Mouse (Mus musculus) right cerebral cortex, postnatal 4 days (tissue): ENCODE measurements at regions not wholly inside any gene's neighbourhood (a gene's known extent, or its start where the extent isn't known, plus 50 kb on each side); places are given as distances from the start of the nearest gene placed in this dataset.

Experiments
- DNase-seq: peaks from one replicate; pipeline ENCODE4 v3.0.0-alpha.2; 2022

DNA sequence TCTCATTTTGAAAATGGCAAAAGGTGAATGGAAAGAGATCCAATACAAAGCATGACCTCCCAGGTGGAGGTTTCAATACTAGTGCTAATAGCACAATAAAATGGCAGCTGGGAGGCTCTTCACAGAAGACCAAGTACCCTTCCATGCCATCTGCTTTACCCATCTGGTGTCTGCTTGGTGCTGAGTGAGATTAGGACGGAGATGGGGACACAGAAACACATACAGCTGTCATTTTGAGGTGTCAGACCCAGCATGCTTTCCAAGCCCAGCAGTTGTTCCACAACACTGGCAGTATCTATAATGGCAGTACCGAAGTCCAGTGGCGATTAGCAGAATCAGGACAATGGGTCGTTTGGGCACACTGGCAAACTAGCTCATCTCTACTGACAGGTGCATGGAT lies 118.9 kb upstream of the 1700064H15Rik start:
- no peak for DNase-seq

- DNase-seq = no peak
Observed at GRCm38 (mm10) chr3:19751946-19752345, 123.5 kb upstream of the 1700064H15Rik start.

DNA sequence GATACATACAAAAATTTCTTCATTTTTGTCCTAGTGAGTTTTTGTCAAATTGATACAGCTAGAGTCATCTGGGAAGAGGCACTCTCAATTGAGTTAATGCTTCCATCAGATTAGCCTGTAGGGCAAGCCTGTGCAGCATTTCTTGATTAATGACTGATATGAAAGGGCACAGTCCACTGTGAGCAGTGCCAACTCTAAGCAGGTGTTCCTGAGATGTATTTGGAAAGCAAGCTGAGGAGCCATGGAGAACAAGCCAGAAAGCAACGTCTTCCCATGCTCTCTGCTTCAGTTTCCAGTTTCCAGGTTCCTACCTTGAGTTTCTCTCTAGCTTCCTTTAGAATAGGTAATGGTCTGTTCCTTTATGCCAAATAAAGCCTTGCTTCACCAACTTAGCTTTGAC lies 125.5 kb upstream of the 1700064H15Rik start:
- no peak for DNase-seq

DNA sequence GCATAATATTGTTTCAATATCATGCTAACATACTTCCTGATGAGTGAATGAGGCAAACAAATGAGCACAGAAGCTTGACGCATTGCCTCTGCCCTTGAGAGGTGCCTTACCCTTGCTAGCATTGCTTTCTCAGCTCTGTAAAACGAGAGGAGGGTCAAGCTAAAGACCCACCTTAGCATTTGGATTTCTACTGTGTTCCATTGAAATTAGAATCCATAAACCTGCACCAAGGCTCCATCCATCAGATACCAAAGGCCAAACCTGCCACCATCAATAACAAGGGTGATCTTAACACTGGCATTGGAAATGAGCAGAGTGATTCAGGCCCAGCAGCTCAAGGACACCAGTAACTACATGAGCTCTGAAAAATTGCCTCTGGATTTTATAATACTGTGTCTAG lies 126.2 kb upstream of the 1700064H15Rik start:
- DNase-seq = no peak

DNA sequence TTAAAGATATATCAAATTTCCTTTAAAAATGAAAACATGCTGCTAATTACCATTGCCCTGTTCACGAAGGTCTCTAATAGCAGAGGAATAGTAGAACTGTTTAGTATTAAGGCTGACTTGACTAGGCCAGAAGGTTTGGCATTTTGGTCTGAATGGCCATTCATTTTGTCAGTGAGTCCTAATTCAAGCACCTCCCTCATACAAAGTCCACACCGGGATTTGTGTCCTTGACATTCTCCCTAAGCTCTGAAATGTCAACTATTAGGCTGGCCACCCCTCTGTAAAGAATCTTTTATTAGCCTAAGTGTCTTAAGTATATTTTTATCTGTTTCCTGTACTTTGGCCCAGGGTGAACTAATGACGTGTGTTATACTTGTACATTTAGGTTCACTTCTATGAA lies 126.7 kb upstream of the 1700064H15Rik start:
- no peak for DNase-seq

DNA sequence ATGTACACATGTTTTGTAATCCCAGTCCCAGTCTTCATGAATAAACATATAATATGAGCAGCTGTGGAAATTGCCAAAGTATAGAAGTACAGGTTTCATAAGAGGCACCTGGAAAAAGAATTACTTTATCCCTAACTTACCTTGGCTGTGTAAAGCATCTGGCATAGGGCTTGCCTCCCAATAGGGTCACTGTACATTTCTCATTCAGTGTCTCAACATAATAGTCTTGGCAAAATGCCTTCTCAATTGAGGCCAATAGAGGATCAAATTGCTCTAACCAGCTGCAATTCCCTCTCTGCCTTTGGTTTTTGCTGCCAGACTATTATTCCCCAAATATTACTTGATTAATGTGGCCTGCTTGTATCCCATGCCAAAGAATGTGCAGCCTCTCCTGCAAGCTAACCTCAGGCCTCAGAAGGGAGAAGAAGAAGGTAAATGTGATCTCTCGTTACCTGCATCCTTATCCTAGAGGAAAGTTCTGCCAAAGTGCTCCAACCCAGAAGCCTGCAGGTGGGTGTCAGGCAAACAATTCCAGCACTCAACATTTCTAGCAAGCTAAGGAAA lies 158.2 kb upstream of the Cp start:
- DNase-seq = no peak

DNA sequence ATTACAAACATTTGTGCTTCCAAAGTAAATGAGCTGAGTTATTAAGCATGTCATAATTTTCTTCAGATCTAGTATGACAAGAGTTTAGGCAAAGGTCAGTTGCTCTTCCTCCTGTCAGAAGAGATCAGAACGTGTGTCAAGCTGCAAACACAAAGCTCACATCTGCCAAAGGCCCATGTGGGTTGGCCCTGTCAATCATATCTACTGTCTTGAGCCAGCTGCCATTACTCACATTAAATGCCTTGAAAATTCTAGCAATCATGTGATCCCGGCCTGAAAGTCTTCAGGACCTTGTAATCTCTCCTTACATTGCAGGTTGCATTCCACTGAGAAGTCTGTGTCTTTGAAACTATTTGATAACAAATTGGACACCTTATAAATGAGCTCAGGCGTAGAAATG lies 146.8 kb upstream of the Cp start:
- no peak for DNase-seq

DNA sequence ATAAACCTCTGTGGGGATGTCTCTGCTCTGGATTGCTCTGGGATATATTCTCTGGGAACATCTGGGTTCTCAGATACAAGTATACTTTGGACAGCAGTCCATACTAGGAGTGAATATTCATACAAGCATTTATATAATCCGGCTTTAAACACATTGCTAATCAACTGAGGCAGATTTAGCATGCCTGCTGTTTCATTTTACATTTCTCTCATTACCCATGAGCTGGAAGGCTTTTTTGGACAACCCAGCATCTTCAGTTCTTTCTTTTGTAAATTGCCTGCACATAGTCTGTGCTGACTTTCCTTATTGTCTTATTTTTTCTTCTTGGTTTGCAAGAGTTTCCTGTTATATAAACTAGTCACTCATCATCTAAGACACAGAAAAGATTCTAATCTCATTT lies 131.9 kb upstream of the Cp start:
- DNase-seq = no peak

GRCm38 (mm10) chr3:19828518-19829246 lies 128.2 kb upstream of the Cp start:
- no peak for DNase-seq

DNA sequence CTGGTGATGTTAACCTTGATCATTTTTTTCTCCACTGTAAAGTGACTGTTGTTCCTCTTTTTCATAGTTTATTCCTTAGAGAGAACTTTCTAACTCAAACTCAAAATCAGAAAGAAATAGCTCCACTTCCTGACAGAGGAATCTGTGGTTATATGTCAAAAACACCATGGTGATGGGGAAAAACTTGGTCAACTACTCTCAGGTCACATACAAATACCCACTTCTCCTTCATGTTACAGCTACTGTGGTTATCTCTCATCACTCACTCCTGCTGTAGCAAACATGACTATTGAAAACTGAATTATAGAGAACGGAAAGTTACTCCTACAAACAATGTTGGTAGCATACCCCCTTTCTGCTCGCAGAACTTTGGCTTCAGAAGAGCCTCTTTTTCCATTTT lies 127.1 kb upstream of the Cp start:
- no peak for DNase-seq

GRCm38 (mm10) chr3:19848031-19848735 lies 108.7 kb upstream of the Cp start:
- no peak for DNase-seq

GRCm38 (mm10) chr3:19848736-19849269 lies 108.1 kb upstream of the Cp start:
- no peak for DNase-seq

- DNase-seq = no peak
Observed at GRCm38 (mm10) chr3:19882623-19883022, 74.2 kb upstream of the Cp start.

DNA sequence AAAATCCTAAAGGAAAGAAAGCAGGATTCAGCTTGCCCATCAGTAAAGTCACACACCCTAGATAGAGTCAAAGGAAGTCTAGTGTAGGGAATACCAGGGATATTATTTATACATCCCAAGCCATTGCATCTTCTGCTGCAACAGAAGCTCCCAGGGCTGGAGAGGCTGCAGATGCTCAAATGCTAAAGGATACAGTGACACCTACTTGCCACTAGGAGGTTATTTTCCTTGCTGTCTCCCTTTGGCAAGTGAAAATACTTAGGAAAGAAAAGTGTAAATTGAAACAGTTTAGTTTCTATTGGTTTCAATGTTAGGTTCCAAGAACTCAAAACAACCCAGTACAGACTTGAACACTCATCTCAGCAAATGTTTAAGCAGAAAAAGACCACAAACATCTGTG lies 68.4 kb upstream of the Cp start:
- no peak for DNase-seq

- DNase-seq = no peak
Observed at GRCm38 (mm10) chr3:19894258-19894629, 62.6 kb upstream of the Cp start.

- DNase-seq = peak; percentile 98
Observed at GRCm38 (mm10) chr3:19894630-19895578, 62.0 kb upstream of the Cp start.

DNA sequence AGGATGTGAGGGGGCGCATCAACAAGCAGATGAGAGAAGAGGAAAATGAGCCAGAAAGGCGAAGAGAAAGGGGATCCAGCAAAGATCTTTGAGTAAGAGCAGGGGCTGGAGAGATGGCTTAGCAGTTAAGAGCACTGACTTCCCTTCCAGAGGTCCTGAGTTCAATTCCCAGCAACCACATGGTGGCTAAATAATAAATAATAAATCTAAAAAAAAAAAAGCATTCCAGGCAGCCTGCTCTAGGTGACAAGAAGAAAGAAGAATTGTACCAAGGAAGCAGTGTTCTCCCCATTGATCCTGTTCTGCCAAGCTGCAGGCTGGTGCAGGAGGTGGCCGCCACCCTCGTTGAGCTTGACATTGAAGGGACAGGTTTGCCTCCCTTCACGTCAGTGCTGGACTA lies 61.1 kb upstream of the Cp start:
- DNase-seq = no peak

- no peak for DNase-seq
Observed at GRCm38 (mm10) chr3:19897140-19897539, 59.7 kb upstream of the Cp start.

DNA sequence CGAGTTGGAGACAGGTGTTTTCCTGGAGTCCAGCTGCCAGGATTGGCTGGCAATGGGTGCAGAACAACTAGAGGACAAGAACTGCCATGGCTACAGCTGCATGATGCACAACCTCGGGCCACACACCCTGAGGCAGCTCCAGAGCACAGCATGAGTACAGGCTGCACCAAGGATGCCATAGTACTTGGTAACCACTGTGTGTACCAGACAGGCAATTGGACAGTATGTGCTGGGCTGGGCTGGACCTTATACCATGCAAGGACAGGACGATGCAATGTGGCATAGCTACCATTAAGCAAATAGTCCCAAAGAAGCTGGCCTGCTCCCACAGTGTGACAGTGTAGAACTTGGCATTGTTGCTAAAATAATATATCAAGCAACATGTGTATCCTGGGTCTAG lies 54.6 kb upstream of the Cp start:
- DNase-seq = no peak

- peak; percentile 34 for DNase-seq
Observed at GRCm38 (mm10) chr3:19904446-19905275, 52.2 kb upstream of the Cp start.
